Comparison of ENCODE assay signal across 36 mouse cellular contexts in genomic region chr2:181251841-181252240, GRCm38 (mm10). TPM values are rescaled to one million over a fixed set of nuclear protein-coding genes. Genes with fewer than 3 reads are reported as not detected.
"Had no signal": no experiment of that assay in that cellular context is flagged by ENCODE, and none has a peak within 500 bp of the region (broad histone marks: within the 10 kb centered on the region; RNA-seq: fewer than 3 reads in every experiment).

No protein-coding gene starts in this region.

- H3K9ac ChIP-seq: heart, embryonic 12.5 days; hindbrain, embryonic 13.5 days; hindbrain, embryonic 15.5 days; limb, embryonic 13.5 days; limb, embryonic 15.5 days; liver, embryonic 13.5 days; liver, embryonic 15.5 days had no signal

- H3K9me3 ChIP-seq: heart, embryonic 10.5 days; heart, embryonic 12.5 days; hindbrain, embryonic 13.5 days; hindbrain, embryonic 15.5 days; limb, embryonic 13.5 days; limb, embryonic 15.5 days; liver, embryonic 13.5 days; liver, embryonic 15.5 days had no signal

- DNase-seq: gastrocnemius, postnatal 14 days; gastrocnemius, postnatal 36 days; heart, adult 18-20 months; heart, postnatal 10 days; kidney, adult 11 months; kidney, adult 8-10 months; kidney, postnatal 10 days; layer of hippocampus, adult 9-11 months; layer of hippocampus, postnatal 36 days; left cerebral cortex, postnatal 4 days; liver, embryonic 13.5 days had no signal

- H3K4me3 ChIP-seq: heart, embryonic 10.5 days; heart, embryonic 12.5 days; hindbrain, embryonic 13.5 days; hindbrain, embryonic 15.5 days; limb, embryonic 13.5 days; limb, embryonic 15.5 days; liver, embryonic 13.5 days; liver, embryonic 15.5 days had no signal

- ATAC-seq: hindbrain, postnatal 0 days; intestine, embryonic 16.5 days had no signal

- H3K4me2 ChIP-seq: heart, embryonic 12.5 days; hindbrain, embryonic 13.5 days; hindbrain, embryonic 15.5 days; limb, embryonic 13.5 days; limb, embryonic 15.5 days; liver, embryonic 13.5 days; liver, embryonic 15.5 days had no signal

- H3K27ac ChIP-seq: heart, embryonic 10.5 days; hindbrain, embryonic 13.5 days; hindbrain, embryonic 15.5 days; hindbrain, postnatal 0 days; limb, embryonic 13.5 days; limb, embryonic 15.5 days; liver, embryonic 13.5 days; liver, embryonic 15.5 days had no signal

- H3K4me1 ChIP-seq: heart, embryonic 10.5 days; heart, embryonic 12.5 days; hindbrain, embryonic 13.5 days; hindbrain, embryonic 15.5 days; limb, embryonic 13.5 days; limb, embryonic 15.5 days had no signal

- H3K27me3 ChIP-seq: heart, embryonic 12.5 days; hindbrain, embryonic 13.5 days; hindbrain, embryonic 15.5 days; limb, embryonic 13.5 days; limb, embryonic 15.5 days; liver, embryonic 13.5 days; liver, embryonic 15.5 days had no signal

RNA-seq across cellular contexts. Expression of gene Fndc11, which starts 32.0 kb away (rescaled TPM):
- total RNA-seq: gastrocnemius, adult 18-20 months; gastrocnemius, adult 8-10 months; gastrocnemius, postnatal 14 days; gastrocnemius, postnatal 36 days; heart, adult 18-20 months; heart, adult 8-10 months; heart, postnatal 25 days; hematopoietic stem cell, adult 5-6 weeks; layer of hippocampus, adult 8-10 months; layer of hippocampus, postnatal 14 days; layer of hippocampus, postnatal 36 days; left cerebral cortex, adult 18-20 months; left cerebral cortex, adult 8-10 months; left cerebral cortex, postnatal 10 days; left cerebral cortex, postnatal 4 days had no signal
- polyA plus RNA-seq: heart, embryonic 10.5 days; heart, embryonic 12.5 days; heart, embryonic 14.5 days; hindbrain, embryonic 11.5 days; intestine, embryonic 14.5 days; liver, embryonic 13.5 days had no signal

RNA-seq across cellular contexts. Expression of gene Srms, which starts 38.9 kb away (rescaled TPM):
- total RNA-seq: hematopoietic stem cell, adult 5-6 weeks had no signal

RNA-seq across cellular contexts. Expression of gene Ptk6, which starts 49.3 kb away (rescaled TPM):
- total RNA-seq: gastrocnemius, adult 18-20 months; gastrocnemius, adult 8-10 months; gastrocnemius, postnatal 14 days; gastrocnemius, postnatal 36 days; heart, adult 8-10 months; heart, postnatal 10 days; heart, postnatal 25 days; hematopoietic stem cell, adult 5-6 weeks; hindbrain, postnatal 0 days; layer of hippocampus, adult 18-20 months; layer of hippocampus, adult 8-10 months; layer of hippocampus, postnatal 14 days; left cerebral cortex, adult 18-20 months; left cerebral cortex, adult 8-10 months; left cerebral cortex, postnatal 10 days; left cerebral cortex, postnatal 4 days had no signal
- polyA plus RNA-seq: heart, embryonic 10.5 days; heart, embryonic 12.5 days; heart, embryonic 14.5 days; hindbrain, embryonic 11.5 days; hindbrain, embryonic 13.5 days; hindbrain, embryonic 15.5 days; hindbrain, postnatal 0 days; intestine, embryonic 14.5 days; kidney, embryonic 14.5 days; kidney, embryonic 16.5 days; limb, embryonic 13.5 days had no signal
